Mouse (Mus musculus): Measurements from ENCODE around the gene Cep97. TPM values are rescaled to one million over a fixed set of nuclear protein-coding genes. Genes with fewer than 3 reads are reported as not detected.
"Not testable (repeated sequence)": the region's sequence is repeated elsewhere in the genome, so short reads cannot be mapped to it uniquely, and the experiment has no call there.

The Cep97 gene
- polyA plus RNA-seq, 1 experiment from 2014 or later: 3.5 TPM

- H3K27me3 ChIP-seq: no peaks in the 10 kb centered on the region
- H3K4me1 ChIP-seq (replicated peaks): peaks cover 33% of the 10 kb centered on the region
- H3K9ac ChIP-seq: no peak overlapping the region
- no peaks in the 10 kb centered on the region for H3K9me3 ChIP-seq (replicated peaks)
- 79% methylated on average over 3 of the region's 3 CpGs for WGBS (ENCODE audit: insufficient replicate concordance)
- H3K4me3 ChIP-seq (replicated peaks): no peak overlapping the region
- H3K4me2 ChIP-seq: no peak overlapping the region
- no peak overlapping the region for H3K27ac ChIP-seq (replicated peaks)
- H3K36me3 ChIP-seq (replicated peaks): peaks cover 6% of the 10 kb centered on the region; the same call in 1 of the 2 replicates
- no peak for ATAC-seq (ENCODE audit: insufficient read depth)
Measured at GRCm38 (mm10) chr16:55889451-55889850, 45.2 kb downstream of the Cep97 start.

- Histone ChIP-seq H3K9me3 (replicated peaks) (no peaks in the 10 kb centered on the region), H3K4me3 (replicated peaks) (no peak overlapping the region), H3K27me3 (no peaks in the 10 kb centered on the region), H3K27ac (replicated peaks) (no peak overlapping the region), H3K4me1 (replicated peaks) (peaks cover 24% of the 10 kb centered on the region), H3K36me3 (replicated peaks) (peaks cover 6% of the 10 kb centered on the region; the same call in 1 of the 2 replicates), H3K4me2 (no peak overlapping the region), H3K9ac (no peak overlapping the region)
- WGBS (ENCODE audit: insufficient replicate concordance): 67% methylated on average over 3 of the region's 3 CpGs
- ATAC-seq (ENCODE audit: insufficient read depth): no peak
Measured at GRCm38 (mm10) chr16:55888584-55888960, 46.1 kb downstream of the Cep97 start.

GRCm38 (mm10) chr16:55887814-55888583 is 46.7 kb downstream of the Cep97 start:
- no peaks in the 10 kb centered on the region for H3K27me3 ChIP-seq
- H3K4me2 ChIP-seq: no peak overlapping the region
- peaks cover 18% of the 10 kb centered on the region for H3K4me1 ChIP-seq (replicated peaks)
- no peak overlapping the region; the same call in 1 of the 2 replicates for H3K27ac ChIP-seq (replicated peaks)
- no peaks in the 10 kb centered on the region for H3K9me3 ChIP-seq (replicated peaks)
- 30% methylated on average over 7 of the region's 7 CpGs for WGBS (ENCODE audit: insufficient replicate concordance)
- H3K4me3 ChIP-seq (replicated peaks): no peak overlapping the region
- no peak overlapping the region for H3K9ac ChIP-seq
- peak; percentile 31; the same call in 1 of the 2 replicates for ATAC-seq (ENCODE audit: insufficient read depth)
- peaks cover 6% of the 10 kb centered on the region; the same call in 1 of the 2 replicates for H3K36me3 ChIP-seq (replicated peaks)

GRCm38 (mm10) chr16:55884246-55884645 is 50.4 kb downstream of the Cep97 start:
- H3K4me2 ChIP-seq: no peak overlapping the region
- H3K9me3 ChIP-seq (replicated peaks): no peaks in the 10 kb centered on the region
- H3K36me3 ChIP-seq (replicated peaks): peaks cover 3% of the 10 kb centered on the region; the same call in 1 of the 2 replicates
- no peak for ATAC-seq (ENCODE audit: insufficient read depth)
- H3K4me1 ChIP-seq (replicated peaks): no peaks in the 10 kb centered on the region
- 81% methylated on average over 11 of the region's 11 CpGs for WGBS (ENCODE audit: insufficient replicate concordance)
- H3K9ac ChIP-seq: no peak overlapping the region
- no peaks in the 10 kb centered on the region for H3K27me3 ChIP-seq
- no peak overlapping the region for H3K27ac ChIP-seq (replicated peaks)
- no peak overlapping the region for H3K4me3 ChIP-seq (replicated peaks)

GRCm38 (mm10) chr16:55876025-55876424 is 58.6 kb downstream of the Cep97 start:
- H3K9ac ChIP-seq: no peak overlapping the region
- no peaks in the 10 kb centered on the region for H3K36me3 ChIP-seq (replicated peaks)
- H3K4me3 ChIP-seq (replicated peaks): no peak overlapping the region
- no peak for ATAC-seq (ENCODE audit: insufficient read depth)
- no peak overlapping the region for H3K27ac ChIP-seq (replicated peaks)
- no peaks in the 10 kb centered on the region for H3K9me3 ChIP-seq (replicated peaks)
- WGBS (ENCODE audit: insufficient replicate concordance): 66% methylated on average over 6 of the region's 6 CpGs
- H3K4me1 ChIP-seq (replicated peaks): no peaks in the 10 kb centered on the region
- H3K4me2 ChIP-seq: no peak overlapping the region
- no peaks in the 10 kb centered on the region for H3K27me3 ChIP-seq

- Histone ChIP-seq H3K4me1 (replicated peaks) (no peaks in the 10 kb centered on the region), H3K36me3 (replicated peaks) (no peaks in the 10 kb centered on the region), H3K9me3 (replicated peaks) (no peaks in the 10 kb centered on the region), H3K4me2 (no peak overlapping the region), H3K4me3 (replicated peaks) (no peak overlapping the region), H3K27me3 (no peaks in the 10 kb centered on the region), H3K9ac (no peak overlapping the region), H3K27ac (replicated peaks) (no peak overlapping the region)
- no peak for ATAC-seq (ENCODE audit: insufficient read depth)
- WGBS (ENCODE audit: insufficient replicate concordance): 54% methylated on average over 4 of the region's 4 CpGs
Measured at GRCm38 (mm10) chr16:55863832-55864231, 70.8 kb downstream of the Cep97 start.

GRCm38 (mm10) chr16:55863149-55863815 is 71.4 kb downstream of the Cep97 start:
- no peaks in the 10 kb centered on the region for H3K4me1 ChIP-seq (replicated peaks)
- H3K36me3 ChIP-seq (replicated peaks): no peaks in the 10 kb centered on the region
- no peak for ATAC-seq (ENCODE audit: insufficient read depth)
- no peak overlapping the region for H3K4me3 ChIP-seq (replicated peaks)
- H3K27ac ChIP-seq (replicated peaks): no peak overlapping the region
- no peak overlapping the region for H3K9ac ChIP-seq
- no peaks in the 10 kb centered on the region for H3K9me3 ChIP-seq (replicated peaks)
- WGBS (ENCODE audit: insufficient replicate concordance): 20% methylated on average over 7 of the region's 7 CpGs
- H3K4me2 ChIP-seq: no peak overlapping the region
- no peaks in the 10 kb centered on the region for H3K27me3 ChIP-seq

GRCm38 (mm10) chr16:55861104-55861503 is 73.6 kb downstream of the Cep97 start:
- 65% methylated on average over 3 of the region's 3 CpGs for WGBS (ENCODE audit: insufficient replicate concordance)

GRCm38 (mm10) chr16:55859421-55859820 is 75.2 kb downstream of the Cep97 start:
- not testable (repeated sequence) for H3K4me2 ChIP-seq; H3K9me3 ChIP-seq (replicated peaks); H3K27me3 ChIP-seq; H3K4me1 ChIP-seq (replicated peaks); H3K4me3 ChIP-seq (replicated peaks); H3K36me3 ChIP-seq (replicated peaks); H3K9ac ChIP-seq; H3K27ac ChIP-seq (replicated peaks); ATAC-seq (ENCODE audit: insufficient read depth)
- 82% methylated on average over 4 of the region's 4 CpGs for WGBS (ENCODE audit: insufficient replicate concordance)

More at GRCm38 (mm10) chr16:55861104-55861503, 73.6 kb downstream of the Cep97 start:
- H3K4me2 ChIP-seq: no peak overlapping the region
- H3K27ac ChIP-seq (replicated peaks): no peak overlapping the region
- H3K27me3 ChIP-seq: no peaks in the 10 kb centered on the region
- H3K9ac ChIP-seq: no peak overlapping the region
- no peak overlapping the region for H3K4me3 ChIP-seq (replicated peaks)
- ATAC-seq (ENCODE audit: insufficient read depth): no peak
- H3K36me3 ChIP-seq (replicated peaks): no peaks in the 10 kb centered on the region
- H3K4me1 ChIP-seq (replicated peaks): no peaks in the 10 kb centered on the region
- H3K9me3 ChIP-seq (replicated peaks): no peaks in the 10 kb centered on the region

GRCm38 (mm10) chr16:55858465-55858864 is 76.2 kb downstream of the Cep97 start:
- Histone ChIP-seq H3K4me2 (no peak overlapping the region), H3K36me3 (replicated peaks) (no peaks in the 10 kb centered on the region), H3K27ac (replicated peaks) (no peak overlapping the region), H3K4me1 (replicated peaks) (no peaks in the 10 kb centered on the region), H3K4me3 (replicated peaks) (no peak overlapping the region), H3K9me3 (replicated peaks) (no peaks in the 10 kb centered on the region), H3K9ac (no peak overlapping the region), H3K27me3 (no peaks in the 10 kb centered on the region)
- no peak for ATAC-seq (ENCODE audit: insufficient read depth)
- WGBS (ENCODE audit: insufficient replicate concordance): 72% methylated on average over 6 of the region's 6 CpGs

GRCm38 (mm10) chr16:55852943-55853727 is 81.5 kb downstream of the Cep97 start:
- WGBS (ENCODE audit: insufficient replicate concordance): 56% methylated on average over 19 of the region's 19 CpGs
- Histone ChIP-seq H3K9me3 (replicated peaks) (no peaks in the 10 kb centered on the region), H3K4me2 (no peak overlapping the region), H3K27ac (replicated peaks) (no peak overlapping the region), H3K4me1 (replicated peaks) (no peaks in the 10 kb centered on the region), H3K27me3 (no peaks in the 10 kb centered on the region), H3K9ac (no peak overlapping the region), H3K4me3 (replicated peaks) (no peak overlapping the region), H3K36me3 (replicated peaks) (no peaks in the 10 kb centered on the region)
- ATAC-seq (ENCODE audit: insufficient read depth): no peak
